Comparison of ENCODE assay signal across 15 mouse cellular contexts in genomic region chr17:35991781-35992180, GRCm38 (mm10). TPM values are rescaled to one million over a fixed set of nuclear protein-coding genes. Genes with fewer than 3 reads are reported as not detected.
A peak's percentile ranks its signal among the peaks of the same experiment; 100 is the strongest.
DNase-seq lines count a peak whose midpoint lies in the region; ATAC-seq and TF ChIP-seq lines count a peak whose summit lies in the region.
"Had no signal": no experiment of that assay in that cellular context is flagged by ENCODE, and none has a peak within 500 bp of the region (broad histone marks: within the 10 kb centered on the region; RNA-seq: fewer than 3 reads in every experiment).

No protein-coding gene starts in this region.

- no peak overlapping the region for H3K9ac ChIP-seq in intestine, embryonic 14.5 days (ENCODE audit: low read length)
- H3K9ac ChIP-seq in intestine, postnatal 0 days (ENCODE audit: low read depth, low read length), result no peak overlapping the region
- H3K9ac ChIP-seq in liver, embryonic 11.5 days (ENCODE audit: low read depth, low read length), result no peak overlapping the region
- H3K9ac ChIP-seq: embryonic facial prominence, embryonic 13.5 days; liver, embryonic 15.5 days had no signal

- peaks cover 32% of the 10 kb centered on the region for H3K36me3 ChIP-seq in intestine, embryonic 14.5 days (ENCODE audit: control insufficient read depth, insufficient read depth, low read length)
- peaks cover 18% of the 10 kb centered on the region; the same call in 1 of the 2 replicates for H3K36me3 ChIP-seq in intestine, postnatal 0 days (ENCODE audit: control insufficient read depth, insufficient read depth)
- H3K36me3 ChIP-seq in liver, embryonic 11.5 days (ENCODE audit: control insufficient read depth, insufficient read depth, low read length), result peaks cover 10% of the 10 kb centered on the region; the same call in 1 of the 2 replicates

- no peaks in the 10 kb centered on the region for H3K27me3 ChIP-seq in intestine, embryonic 14.5 days (replicated peaks; ENCODE audit: control insufficient read depth, insufficient read depth, low read length)
- H3K27me3 ChIP-seq in intestine, postnatal 0 days (replicated peaks; ENCODE audit: control insufficient read depth, insufficient read depth, low read length), result no peaks in the 10 kb centered on the region
- no peaks in the 10 kb centered on the region for H3K27me3 ChIP-seq in liver, embryonic 11.5 days (replicated peaks; ENCODE audit: control insufficient read depth, insufficient read depth, low read length)
- H3K27me3 ChIP-seq: embryonic facial prominence, embryonic 13.5 days; liver, embryonic 15.5 days had no signal

- DNase-seq in intestine, embryonic 14.5 days (ENCODE audit: low spot score), result peak; percentile 63
- peak; percentile 29 for DNase-seq in urinary bladder, postnatal 14 days (ENCODE audit: low spot score)
- no peak for DNase-seq in urinary bladder, adult 18-20 months (ENCODE audit: low spot score in 2 of 2)
- DNase-seq in lung, postnatal 10 days, result peak; percentile 55
- DNase-seq in liver, embryonic 11.5 days (ENCODE audit: low spot score), result no peak
- DNase-seq: cerebellum, postnatal 14 days; gastrocnemius, adult 2 months; kidney, adult 11 months had no signal

- TF ChIP-seq CTCF in intestine, postnatal 0 days (IDR thresholded peaks at IDR 0.05; ENCODE audit: low read depth), result no peak

- WGBS in intestine, embryonic 14.5 days, result 19% methylated on average over 10 of the region's 10 CpGs
- WGBS in intestine, postnatal 0 days, result 28% methylated on average over 10 of the region's 10 CpGs
- WGBS in liver, embryonic 11.5 days, result 46% methylated on average over 10 of the region's 10 CpGs

- H3K9me3 ChIP-seq in intestine, embryonic 14.5 days (ENCODE audit: control insufficient read depth, low read length), result no peaks in the 10 kb centered on the region
- H3K9me3 ChIP-seq in intestine, postnatal 0 days (ENCODE audit: control insufficient read depth), result no peaks in the 10 kb centered on the region
- H3K9me3 ChIP-seq in liver, embryonic 11.5 days (ENCODE audit: control insufficient read depth, low read length), result no peaks in the 10 kb centered on the region
- H3K9me3 ChIP-seq: embryonic facial prominence, embryonic 13.5 days; liver, embryonic 15.5 days had no signal

- peak overlapping the region; percentile 2; the same call in 1 of the 2 replicates for H3K4me2 ChIP-seq in intestine, embryonic 14.5 days (ENCODE audit: low read length)
- H3K4me2 ChIP-seq in intestine, postnatal 0 days (replicated peaks; ENCODE audit: low read depth), result no peak overlapping the region
- no peak overlapping the region for H3K4me2 ChIP-seq in liver, embryonic 11.5 days
- H3K4me2 ChIP-seq: embryonic facial prominence, embryonic 13.5 days; liver, embryonic 15.5 days; midbrain, embryonic 11.5 days had no signal

- peak overlapping the region; percentile 33; the same call in 1 of the 2 replicates for H3K27ac ChIP-seq in intestine, embryonic 14.5 days (ENCODE audit: low read depth)
- no peak overlapping the region for H3K27ac ChIP-seq in intestine, postnatal 0 days (ENCODE audit: low read depth, low read length)
- H3K27ac ChIP-seq in liver, embryonic 11.5 days (ENCODE audit: low read depth, low read length), result no peak overlapping the region
- H3K27ac ChIP-seq: embryonic facial prominence, embryonic 13.5 days; gastrocnemius, adult 2 months; layer of hippocampus, adult 2 months; liver, embryonic 15.5 days had no signal

- ATAC-seq in intestine, embryonic 14.5 days (replicated peaks; ENCODE audit: low FRiP score, low TSS enrichment, low read depth), result no peak
- no peak; the same call in 1 of the 2 replicates for ATAC-seq in intestine, postnatal 0 days
- ATAC-seq in liver, embryonic 11.5 days (replicated peaks; ENCODE audit: low FRiP score), result no peak
- no peak for ATAC-seq in erythroblast, adult 5-6 weeks (replicated peaks; ENCODE audit: low FRiP score, poor library complexity, severe bottlenecking)
- ATAC-seq: forebrain, embryonic 14.5 days had no signal

- H3K4me3 ChIP-seq in intestine, embryonic 14.5 days (ENCODE audit: low read depth, low read length), result no peak overlapping the region
- H3K4me3 ChIP-seq in intestine, postnatal 0 days (ENCODE audit: low read depth, low read length), result no peak overlapping the region
- H3K4me3 ChIP-seq in liver, embryonic 11.5 days (ENCODE audit: low read depth, low read length), result no peak overlapping the region
- H3K4me3 ChIP-seq: embryonic facial prominence, embryonic 13.5 days; gastrocnemius, adult 2 months; layer of hippocampus, adult 2 months; liver, embryonic 15.5 days had no signal

- peaks cover 14% of the 10 kb centered on the region for H3K4me1 ChIP-seq in intestine, embryonic 14.5 days (replicated peaks; ENCODE audit: control insufficient read depth, insufficient read depth, low read length)
- H3K4me1 ChIP-seq in intestine, postnatal 0 days (replicated peaks; ENCODE audit: control insufficient read depth, insufficient read depth, low read length), result no peaks in the 10 kb centered on the region
- peaks cover 9% of the 10 kb centered on the region for H3K4me1 ChIP-seq in liver, embryonic 11.5 days (replicated peaks; ENCODE audit: control insufficient read depth, insufficient read depth, low read length)

RNA-seq across cellular contexts. Expression of gene Prr3, which starts 11.7 kb away (rescaled TPM):
- polyA plus RNA-seq in intestine, embryonic 14.5 days (2014; fragmentation: Nextera tagmentation; extraction: Ambion mirVana), result 25.3 and 26.1 TPM in 2 replicates
- polyA plus RNA-seq in intestine, postnatal 0 days (2015; fragmentation: Nextera tagmentation; extraction: Ambion mirVana), result 9.4 and 9.6 TPM in 2 replicates
- 22.0 and 22.8 TPM in 2 replicates for polyA plus RNA-seq in liver, embryonic 11.5 days (2014; fragmentation: Nextera tagmentation; extraction: Ambion mirVana)
- total RNA-seq in erythroblast, adult 5-6 weeks (2015; ENCODE audit: low replicate concordance), result 2.3 TPM in 1 of 2 replicates, not detected in the other
- 3.0 and 5.4 TPM in 2 replicates for total RNA-seq in erythroblast, adult 5-6 weeks (2017; ENCODE audit: low replicate concordance)

RNA-seq across cellular contexts. Expression of gene Gnl1, which starts 12.1 kb away (rescaled TPM):
- 37.8 and 38.3 TPM in 2 replicates for polyA plus RNA-seq in intestine, embryonic 14.5 days (2014; fragmentation: Nextera tagmentation; extraction: Ambion mirVana)
- 29.4 and 33.9 TPM in 2 replicates for polyA plus RNA-seq in intestine, postnatal 0 days (2015; fragmentation: Nextera tagmentation; extraction: Ambion mirVana)
- 33.7 and 35.6 TPM in 2 replicates for polyA plus RNA-seq in liver, embryonic 11.5 days (2014; fragmentation: Nextera tagmentation; extraction: Ambion mirVana)
- total RNA-seq in erythroblast, adult 5-6 weeks (2015; ENCODE audit: low replicate concordance), result 1.5 and 3.3 TPM in 2 replicates
- total RNA-seq in erythroblast, adult 5-6 weeks (2017; ENCODE audit: low replicate concordance), result 2.0 and 4.3 TPM in 2 replicates

RNA-seq across cellular contexts. Expression of gene Abcf1, which starts 22.2 kb away (rescaled TPM):
- 88.4 and 89.1 TPM in 2 replicates for polyA plus RNA-seq in intestine, embryonic 14.5 days (2014; fragmentation: Nextera tagmentation; extraction: Ambion mirVana)
- 84.1 and 91.1 TPM in 2 replicates for polyA plus RNA-seq in intestine, postnatal 0 days (2015; fragmentation: Nextera tagmentation; extraction: Ambion mirVana)
- polyA plus RNA-seq in liver, embryonic 11.5 days (2014; fragmentation: Nextera tagmentation; extraction: Ambion mirVana), result 132 and 134 TPM in 2 replicates
- total RNA-seq in erythroblast, adult 5-6 weeks (2015; ENCODE audit: low replicate concordance), result 13.0 and 13.6 TPM in 2 replicates
- total RNA-seq in erythroblast, adult 5-6 weeks (2017; ENCODE audit: low replicate concordance), result 33.9 and 71.4 TPM in 2 replicates

RNA-seq across cellular contexts. Expression of gene H2-T24, which starts 28.6 kb away (rescaled TPM):
- polyA plus RNA-seq in intestine, embryonic 14.5 days (2014; fragmentation: Nextera tagmentation; extraction: Ambion mirVana), result 2.0 and 3.4 TPM in 2 replicates
- 1.4 and 1.5 TPM in 2 replicates for polyA plus RNA-seq in intestine, postnatal 0 days (2015; fragmentation: Nextera tagmentation; extraction: Ambion mirVana)
- 3.1 and 3.5 TPM in 2 replicates for polyA plus RNA-seq in liver, embryonic 11.5 days (2014; fragmentation: Nextera tagmentation; extraction: Ambion mirVana)
- total RNA-seq in erythroblast, adult 5-6 weeks (2015; ENCODE audit: low replicate concordance), result 161 and 177 TPM in 2 replicates
- 587 and 609 TPM in 2 replicates for total RNA-seq in erythroblast, adult 5-6 weeks (2017; ENCODE audit: low replicate concordance)

RNA-seq across cellular contexts. Expression of gene H2-T23, which starts 40.9 kb away (rescaled TPM):
- 4.9 and 5.7 TPM in 2 replicates for polyA plus RNA-seq in intestine, embryonic 14.5 days (2014; fragmentation: Nextera tagmentation; extraction: Ambion mirVana)
- polyA plus RNA-seq in intestine, postnatal 0 days (2015; fragmentation: Nextera tagmentation; extraction: Ambion mirVana), result 68.3 and 71.7 TPM in 2 replicates
- 15.9 and 16.1 TPM in 2 replicates for polyA plus RNA-seq in liver, embryonic 11.5 days (2014; fragmentation: Nextera tagmentation; extraction: Ambion mirVana)
- total RNA-seq in erythroblast, adult 5-6 weeks (2015; ENCODE audit: low replicate concordance), result 249 and 264 TPM in 2 replicates
- 271 and 275 TPM in 2 replicates for total RNA-seq in erythroblast, adult 5-6 weeks (2017; ENCODE audit: low replicate concordance)

Comparison
In these comparisons a context has a peak if more than half of its experiments do, and no peak if none do; other contexts are left out.
1. DNase-seq: peak in intestine, embryonic 14.5 days (single experiment), urinary bladder, postnatal 14 days (single experiment) and lung, postnatal 10 days (single experiment); none in urinary bladder, adult 18-20 months (0 of 2) and liver, embryonic 11.5 days (single experiment).